In genomic region chr16:32784840-32785239, GRCm38 (mm10) we compare ENCODE assay signal across 13 mouse cellular contexts. TPM values are rescaled to one million over a fixed set of nuclear protein-coding genes. Genes with fewer than 3 reads are reported as not detected.
DNase-seq lines count a peak whose midpoint lies in the region; ATAC-seq lines count a peak whose summit lies in the region.
"Had no signal": no experiment of that assay in that cellular context is flagged by ENCODE, and none has a peak within 500 bp of the region (broad histone marks: within the 10 kb centered on the region; RNA-seq: fewer than 3 reads in every experiment).

No protein-coding gene starts in this region.

- no peaks in the 10 kb centered on the region for H3K9me3 ChIP-seq in forebrain, embryonic 13.5 days (replicated peaks)
- H3K9me3 ChIP-seq in forebrain, embryonic 10.5 days = peaks cover 4% of the 10 kb centered on the region; the same call in 1 of the 2 replicates
- H3K9me3 ChIP-seq: kidney, embryonic 15.5 days had no signal

- ATAC-seq in forebrain, embryonic 13.5 days = 0 out of 2 replicates have a peak, but pooled peaks have one; percentile 13
- ATAC-seq in inflammation-experienced regulatory T-cells, adult 6 months = no peak

- 76% methylated on average over 13 of the region's 13 CpGs for WGBS in forebrain, embryonic 13.5 days
- WGBS in forebrain, embryonic 10.5 days = 87% methylated on average over 13 of the region's 13 CpGs

- no peaks in the 10 kb centered on the region for H3K27me3 ChIP-seq in forebrain, embryonic 13.5 days
- no peaks in the 10 kb centered on the region for H3K27me3 ChIP-seq in forebrain, embryonic 10.5 days (ENCODE audit: poor library complexity, severe bottlenecking)
- H3K27me3 ChIP-seq: kidney, embryonic 15.5 days had no signal

- no peaks in the 10 kb centered on the region for H3K36me3 ChIP-seq in forebrain, embryonic 13.5 days (ENCODE audit: poor library complexity, severe bottlenecking)
- H3K36me3 ChIP-seq in forebrain, embryonic 10.5 days (replicated peaks) = no peaks in the 10 kb centered on the region
- H3K36me3 ChIP-seq: heart, embryonic 12.5 days; kidney, embryonic 15.5 days had no signal

- no peak overlapping the region for H3K27ac ChIP-seq in forebrain, embryonic 13.5 days
- H3K27ac ChIP-seq in forebrain, embryonic 10.5 days = no peak overlapping the region
- H3K27ac ChIP-seq: kidney, embryonic 15.5 days had no signal

- H3K4me3 ChIP-seq in forebrain, embryonic 13.5 days = no peak overlapping the region
- no peak overlapping the region for H3K4me3 ChIP-seq in forebrain, embryonic 10.5 days
- H3K4me3 ChIP-seq: heart, embryonic 12.5 days; kidney, embryonic 15.5 days had no signal

- H3K4me1 ChIP-seq in forebrain, embryonic 13.5 days = peaks cover 12% of the 10 kb centered on the region; the same call in 1 of the 2 replicates
- H3K4me1 ChIP-seq in forebrain, embryonic 10.5 days = no peaks in the 10 kb centered on the region
- H3K4me1 ChIP-seq: heart, embryonic 12.5 days had no signal

- DNase-seq in forebrain, embryonic 10.5 days (ENCODE audit: extremely low spot score, low spot score) = no peak
- peak; percentile 34 to 53 for DNase-seq in frontal cortex, postnatal 36 days (ENCODE audit: low spot score in 2 of 2)
- peak; percentile 40 to 57 for DNase-seq in left cerebral cortex, postnatal 36 days (ENCODE audit: low spot score in 2 of 2)
- peak; percentile 74 to 79 for DNase-seq in right cerebral cortex, postnatal 10 days (ENCODE audit: low spot score in 2 of 2)
- DNase-seq in lung, postnatal 10 days = no peak
- no peak for DNase-seq in adrenal gland, postnatal 36 days

- intact Hi-C loops in left cerebral cortex, postnatal 36 days (cut with DNase I) = no loop called here

- no peak overlapping the region for H3K4me2 ChIP-seq in forebrain, embryonic 13.5 days
- H3K4me2 ChIP-seq: heart, embryonic 12.5 days; kidney, embryonic 15.5 days; liver, embryonic 11.5 days had no signal

- no peak overlapping the region for H3K9ac ChIP-seq in forebrain, embryonic 13.5 days
- H3K9ac ChIP-seq: heart, embryonic 12.5 days; kidney, embryonic 15.5 days had no signal

RNA-seq across cellular contexts. Expression of gene Muc20, which starts 12.4 kb away (rescaled TPM):
- polyA plus RNA-seq in forebrain, embryonic 13.5 days (2015; fragmentation: Nextera tagmentation; extraction: Ambion mirVana) = not detected in 2 replicates
- polyA plus RNA-seq in forebrain, embryonic 10.5 days (2016; fragmentation: Nextera tagmentation; extraction: Ambion mirVana) = not detected in 2 replicates
- total RNA-seq in left cerebral cortex, postnatal 36 days (2021) = not detected
- 1 to 10 TPM in 1 of 3 experiments, not detected in 2; 2.3 TPM for polyA plus RNA-seq in inflammation-experienced regulatory T-cells, adult 6 months (2017; shearing (Covaris generic))
- not detected for total RNA-seq in adrenal gland, postnatal 36 days (2021)
- total RNA-seq: megakaryocyte-erythroid progenitor cell, adult 5-6 weeks had no signal
- polyA plus RNA-seq: C2C12; liver, embryonic 11.5 days had no signal

RNA-seq across cellular contexts. Expression of gene Smbd1, which starts 25.4 kb away (rescaled TPM):
- not detected in 2 replicates for polyA plus RNA-seq in forebrain, embryonic 13.5 days (2015; fragmentation: Nextera tagmentation; extraction: Ambion mirVana)
- not detected in 2 replicates for polyA plus RNA-seq in forebrain, embryonic 10.5 days (2016; fragmentation: Nextera tagmentation; extraction: Ambion mirVana)
- not detected for total RNA-seq in left cerebral cortex, postnatal 36 days (2021)
- polyA plus RNA-seq in inflammation-experienced regulatory T-cells, adult 6 months (2017; shearing (Covaris generic)) = not detected
- total RNA-seq in adrenal gland, postnatal 36 days (2021) = not detected
- total RNA-seq: megakaryocyte-erythroid progenitor cell, adult 5-6 weeks had no signal
- polyA plus RNA-seq: C2C12; heart, embryonic 12.5 days; kidney, embryonic 15.5 days; liver, embryonic 11.5 days had no signal

RNA-seq across cellular contexts. Expression of gene Muc4, which starts 49.2 kb away (rescaled TPM):
- polyA plus RNA-seq in forebrain, embryonic 13.5 days (2015; fragmentation: Nextera tagmentation; extraction: Ambion mirVana) = 0.04 TPM in 1 of 2 replicates, not detected in the other
- polyA plus RNA-seq in forebrain, embryonic 10.5 days (2016; fragmentation: Nextera tagmentation; extraction: Ambion mirVana) = 0.15 TPM in 1 of 2 replicates, not detected in the other
- not detected for total RNA-seq in left cerebral cortex, postnatal 36 days (2021)
- polyA plus RNA-seq in inflammation-experienced regulatory T-cells, adult 6 months (2017; shearing (Covaris generic)) = under 1 TPM in 1 of 3 experiments, not detected in 2; 0.05 TPM
- not detected for total RNA-seq in adrenal gland, postnatal 36 days (2021)
- total RNA-seq: megakaryocyte-erythroid progenitor cell, adult 5-6 weeks had no signal

Comparison
In these comparisons a context has a peak if more than half of its experiments do, and no peak if none do; other contexts are left out.
1. DNase-seq: peak in frontal cortex, postnatal 36 days (2 of 2), left cerebral cortex, postnatal 36 days (2 of 2) and right cerebral cortex, postnatal 10 days (2 of 2); none in forebrain, embryonic 10.5 days (single experiment), lung, postnatal 10 days (single experiment) and adrenal gland, postnatal 36 days (0 of 2).